Mouse (Mus musculus) forebrain, embryonic 16.5 days (tissue): ENCODE measurements at regions not wholly inside any gene's neighbourhood (a gene's known extent, or its start where the extent isn't known, plus 50 kb on each side); places are given as distances from the start of the nearest gene placed in this dataset.
"Not testable (repeated sequence)": the region's sequence is repeated elsewhere in the genome, so short reads cannot be mapped to it uniquely, and the experiment has no call there.

Experiments used
- ATAC-seq: fragments of 200-750 bp; cut with Nextera tagmentation; 2 replicates; pipeline ENCODE4 v1.8.0; 2017; ENCODE audit warnings: mild to moderate bottlenecking, moderate library complexity
- H3K27ac ChIP-seq: fragments of 300-500 bp; sonication (generic); 2 replicates; pipeline ENCODE4 v1.5.1; 2014; ENCODE audit warnings: low read length, control low read depth
- H3K27me3 ChIP-seq: fragments of 300-500 bp; sonication (generic); replicated peaks from 2 replicates; pipeline ENCODE4 v1.6.1; 2014; ENCODE audit warnings: low read length; ENCODE audit not compliant: control insufficient read depth, insufficient read depth
- H3K36me3 ChIP-seq: fragments of 300-500 bp; sonication (generic); 2 replicates; pipeline ENCODE4 v1.6.1; 2014; ENCODE audit not compliant: control insufficient read depth, insufficient read depth
- H3K4me1 ChIP-seq: fragments of 300-500 bp; sonication (generic); replicated peaks from 2 replicates; pipeline ENCODE4 v1.6.1; 2014; ENCODE audit warnings: low read length; ENCODE audit not compliant: control insufficient read depth, insufficient read depth
- H3K4me2 ChIP-seq: fragments of 300-500 bp; sonication (generic); 2 replicates; pipeline ENCODE4 v1.6.1; 2014; ENCODE audit warnings: mild to moderate bottlenecking, low read length, control low read depth
- H3K4me3 ChIP-seq: fragments of 300-500 bp; sonication (generic); replicated peaks from 2 replicates; pipeline ENCODE4 v1.5.1; 2014; ENCODE audit warnings: mild to moderate bottlenecking, low read length, control low read depth
- H3K9ac ChIP-seq: fragments of 300-500 bp; sonication (generic); replicated peaks from 2 replicates; pipeline ENCODE4 v1.6.1; 2014; ENCODE audit warnings: low read depth, low read length, control low read depth
- H3K9me3 ChIP-seq: fragments of 300-500 bp; sonication (generic); 2 replicates; pipeline ENCODE4 v1.6.1; 2016; ENCODE audit warnings: low read length; ENCODE audit not compliant: control insufficient read depth
- WGBS: fragments of 180-500 bp; shearing (Covaris S2); extraction: QIAGEN DNeasy Blood & Tissue Kit; methylation state at CpG from one replicate; pipeline ENCODE4 v1.1.7; 2014; 5-methylcytosine and 5-hydroxymethylcytosine counted together

GRCm38 (mm10) chr17:10150403-10150689 is 169.3 kb downstream of the Qk start:
- H3K4me3 ChIP-seq, H3K36me3 ChIP-seq, H3K27me3 ChIP-seq, H3K9me3 ChIP-seq, ATAC-seq, H3K27ac ChIP-seq, H3K4me2 ChIP-seq, H3K4me1 ChIP-seq, H3K9ac ChIP-seq: not testable (repeated sequence)
- 64% methylated on average over 2 of the region's 2 CpGs for WGBS

DNA sequence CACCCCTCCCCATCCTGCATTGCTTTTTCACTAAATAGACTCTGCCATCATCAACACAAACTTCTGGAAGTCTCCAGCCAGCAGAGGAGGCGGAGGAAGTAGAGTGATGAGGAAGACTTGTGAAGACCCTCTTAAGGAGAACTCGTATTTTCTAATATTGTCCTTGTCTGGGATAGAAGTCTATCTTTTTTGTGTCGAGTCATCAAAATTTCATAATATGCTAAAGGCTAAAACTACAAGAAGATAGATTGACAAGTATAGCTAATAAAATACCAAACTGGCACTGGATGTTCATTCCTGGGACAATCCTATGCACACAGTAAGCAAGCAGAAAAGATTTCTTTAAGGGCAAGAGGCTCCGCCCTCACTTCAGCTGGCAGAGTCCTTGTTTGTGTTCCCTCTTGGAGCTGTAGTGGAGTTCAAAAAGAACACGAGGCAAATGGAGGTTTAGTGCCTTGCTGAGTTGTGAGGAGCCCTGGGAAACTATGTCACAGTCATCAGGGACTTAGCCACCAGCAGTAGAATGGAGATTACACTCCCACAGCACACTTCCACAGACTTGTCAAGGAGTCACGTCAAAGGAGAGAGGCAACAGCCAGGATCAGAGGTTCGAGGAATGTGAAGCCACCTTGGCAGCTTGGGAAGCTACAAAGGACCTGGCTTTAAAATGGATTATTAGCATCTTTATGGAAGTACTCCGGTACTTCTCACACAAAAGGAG is 169.8 kb downstream of the Qk start:
- H3K4me2 ChIP-seq, result no peak overlapping the region
- 68% methylated on average over 8 of the region's 8 CpGs for WGBS
- no peaks in the 10 kb centered on the region for H3K9me3 ChIP-seq
- no peak overlapping the region for H3K9ac ChIP-seq
- H3K27me3 ChIP-seq, result no peaks in the 10 kb centered on the region
- H3K27ac ChIP-seq, result no peak overlapping the region
- ATAC-seq, result no peak
- no peaks in the 10 kb centered on the region for H3K36me3 ChIP-seq
- 0 out of 2 replicates have a peak, but pooled peaks cover 4% of the 10 kb centered on the region for H3K4me1 ChIP-seq
- no peak overlapping the region for H3K4me3 ChIP-seq

DNA sequence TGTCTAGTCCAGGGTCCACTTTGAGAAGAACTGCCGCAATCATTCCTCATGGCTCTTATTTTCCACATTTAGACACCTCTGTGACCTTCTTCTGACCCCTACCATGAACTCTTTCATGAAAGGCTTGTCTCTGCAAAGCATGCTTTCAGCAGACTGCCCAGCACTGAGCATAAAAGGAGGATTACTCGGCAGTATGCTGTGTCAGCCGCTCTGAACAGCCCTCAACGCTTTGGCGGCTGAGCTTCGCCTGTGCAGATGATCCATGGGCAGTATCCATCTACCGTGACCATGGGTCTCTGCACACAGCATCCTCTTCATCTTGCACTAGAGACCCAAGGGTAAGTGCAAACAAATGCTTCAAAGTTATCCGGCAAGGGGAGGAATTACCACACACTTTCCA is 172.5 kb downstream of the Qk start:
- H3K27ac ChIP-seq, result no peak overlapping the region
- no peaks in the 10 kb centered on the region for H3K36me3 ChIP-seq
- no peaks in the 10 kb centered on the region for H3K9me3 ChIP-seq
- no peak overlapping the region for H3K9ac ChIP-seq
- no peaks in the 10 kb centered on the region for H3K27me3 ChIP-seq
- H3K4me2 ChIP-seq, result no peak overlapping the region
- 0 out of 2 replicates have a peak, but pooled peaks cover 4% of the 10 kb centered on the region for H3K4me1 ChIP-seq
- peak; percentile 49; the same call in 1 of the 2 replicates for ATAC-seq
- WGBS, result 16% methylated on average over 8 of the region's 8 CpGs
- H3K4me3 ChIP-seq, result no peak overlapping the region

GRCm38 (mm10) chr17:10146576-10146975 is 173.1 kb downstream of the Qk start:
- Histone ChIP-seq H3K27me3 (no peaks in the 10 kb centered on the region), H3K27ac (no peak overlapping the region), H3K4me3 (no peak overlapping the region), H3K4me2 (no peak overlapping the region), H3K4me1 (0 out of 2 replicates have a peak, but pooled peaks cover 4% of the 10 kb centered on the region), H3K9me3 (no peaks in the 10 kb centered on the region; the same call in 1 of the 2 replicates), H3K36me3 (no peaks in the 10 kb centered on the region), H3K9ac (no peak overlapping the region)
- WGBS, result 69% methylated on average over 3 of the region's 3 CpGs
- no peak for ATAC-seq

GRCm38 (mm10) chr17:10138847-10139246 is 180.8 kb downstream of the Qk start:
- no peak overlapping the region for H3K4me2 ChIP-seq
- H3K36me3 ChIP-seq, result no peaks in the 10 kb centered on the region
- H3K9ac ChIP-seq, result no peak overlapping the region
- ATAC-seq, result no peak
- peaks cover 3% of the 10 kb centered on the region; the same call in 1 of the 2 replicates for H3K9me3 ChIP-seq
- no peak overlapping the region for H3K27ac ChIP-seq
- H3K27me3 ChIP-seq, result no peaks in the 10 kb centered on the region
- WGBS, result 49% methylated on average over 3 of the region's 3 CpGs
- no peak overlapping the region for H3K4me3 ChIP-seq
- no peaks in the 10 kb centered on the region for H3K4me1 ChIP-seq

DNA sequence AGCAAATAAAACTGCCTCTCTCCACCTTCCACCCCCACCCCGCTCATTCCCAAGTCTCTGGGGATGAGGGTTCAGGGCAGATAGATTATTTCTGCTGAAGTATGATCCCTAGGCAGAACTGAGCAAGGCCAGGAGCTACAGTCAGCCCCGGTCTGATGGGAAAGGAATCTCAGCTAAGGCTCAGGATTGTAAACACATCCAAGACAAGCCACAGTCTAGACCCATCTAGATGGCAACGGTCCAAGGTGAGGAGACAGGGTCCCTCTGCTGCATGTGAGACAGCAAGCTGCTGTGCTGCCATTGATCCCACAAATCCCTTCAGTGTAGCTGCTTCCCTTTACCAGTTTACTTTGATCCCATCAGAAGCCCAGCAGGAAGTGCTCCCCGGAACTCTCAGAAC is 181.3 kb downstream of the Qk start:
- Histone ChIP-seq H3K4me1 (no peaks in the 10 kb centered on the region), H3K4me3 (no peak overlapping the region), H3K36me3 (no peaks in the 10 kb centered on the region), H3K9ac (no peak overlapping the region), H3K27ac (no peak overlapping the region), H3K27me3 (no peaks in the 10 kb centered on the region), H3K4me2 (no peak overlapping the region), H3K9me3 (peaks cover 3% of the 10 kb centered on the region; the same call in 1 of the 2 replicates)
- WGBS, result 76% methylated on average over 4 of the region's 4 CpGs
- no peak for ATAC-seq

- no peak overlapping the region for H3K4me2 ChIP-seq
- H3K4me3 ChIP-seq, result no peak overlapping the region
- no peak overlapping the region for H3K27ac ChIP-seq
- H3K9me3 ChIP-seq, result no peaks in the 10 kb centered on the region
- WGBS, result 69% methylated on average over 2 of the region's 2 CpGs
- ATAC-seq, result no peak
- no peaks in the 10 kb centered on the region for H3K36me3 ChIP-seq
- no peak overlapping the region for H3K9ac ChIP-seq
- H3K4me1 ChIP-seq, result no peaks in the 10 kb centered on the region
- no peaks in the 10 kb centered on the region for H3K27me3 ChIP-seq
Measured at GRCm38 (mm10) chr17:10135111-10135510, 184.5 kb downstream of the Qk start.

- Histone ChIP-seq H3K27me3 (no peaks in the 10 kb centered on the region), H3K36me3 (no peaks in the 10 kb centered on the region), H3K4me1 (no peaks in the 10 kb centered on the region), H3K9ac (no peak overlapping the region), H3K4me2 (no peak overlapping the region), H3K9me3 (no peaks in the 10 kb centered on the region), H3K4me3 (no peak overlapping the region), H3K27ac (no peak overlapping the region)
- ATAC-seq, result no peak
- 46% methylated on average over 8 of the region's 8 CpGs for WGBS
Measured at GRCm38 (mm10) chr17:10128591-10128990, 191.1 kb downstream of the Qk start.

DNA sequence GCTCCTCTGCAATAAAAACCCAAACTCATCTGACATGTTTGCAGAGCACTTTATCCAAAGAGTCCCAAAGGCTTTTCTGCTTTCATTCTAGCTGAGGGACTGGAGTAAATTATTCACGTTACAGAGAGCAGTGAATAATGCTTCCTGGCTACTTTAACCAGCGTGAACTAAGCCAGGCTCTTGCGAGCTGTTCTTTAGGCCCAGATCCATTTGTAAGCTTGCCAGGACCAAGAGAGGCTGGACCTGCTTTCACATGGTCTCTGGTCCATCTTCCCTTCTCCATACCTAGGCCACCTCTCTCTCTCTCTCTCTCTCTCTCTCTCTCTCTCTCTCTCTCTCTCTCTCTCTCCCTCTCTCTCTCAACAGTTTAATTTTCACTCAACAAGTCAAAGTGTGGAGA is 197.2 kb downstream of the Qk start:
- Histone ChIP-seq H3K27me3 (no peaks in the 10 kb centered on the region), H3K27ac (no peak overlapping the region), H3K9ac (no peak overlapping the region), H3K4me3 (no peak overlapping the region), H3K9me3 (peaks cover 3% of the 10 kb centered on the region; the same call in 1 of the 2 replicates), H3K4me2 (no peak overlapping the region), H3K4me1 (no peaks in the 10 kb centered on the region), H3K36me3 (no peaks in the 10 kb centered on the region)
- 25% methylated on average over 3 of the region's 3 CpGs for WGBS
- no peak for ATAC-seq

- Histone ChIP-seq H3K9ac (no peak overlapping the region), H3K9me3 (no peaks in the 10 kb centered on the region), H3K27ac (no peak overlapping the region), H3K36me3 (no peaks in the 10 kb centered on the region), H3K4me2 (no peak overlapping the region), H3K4me1 (no peaks in the 10 kb centered on the region), H3K27me3 (no peaks in the 10 kb centered on the region), H3K4me3 (no peak overlapping the region)
- 98% methylated on average over 2 of the region's 2 CpGs for WGBS
- ATAC-seq, result no peak
Measured at GRCm38 (mm10) chr17:10112118-10112517, 207.5 kb downstream of the Qk start.
